Mouse (Mus musculus) ovary, adult 10 weeks (tissue): Measurements from ENCODE around the gene Lmbrd2. TPM values are rescaled to one million over a fixed set of nuclear protein-coding genes. Genes with fewer than 3 reads are reported as not detected.

Experiments
- polyA plus RNA-seq: library from polyadenylated mRNA; stranded (reverse); fragments of 350-450 nt; fragmentation: Illumina TruSeq; extraction: RNeasy Lipid Tissue Mini Kit (QIAGEN cat#74804); gene quantifications from one replicate; pipeline ENCODE4 v1.2.3, GENCODE M21; 2014

Gene Lmbrd2
- polyA plus RNA-seq = 64.4 TPM

GRCm38 (mm10) chr15:9140252-9140680 is at the start of gene Lmbrd2:
Gene Lmbrd2, plus strand, starts transcription at chr15:9140550.

GRCm38 (mm10) chr15:9155325-9155724 is 15.0 kb downstream of the Lmbrd2 start, which contains the start of gene Skp2:
Gene Skp2, minus strand, starts transcription at chr15:9155425.

Other genes with a start within 250 kb of the Lmbrd2 start
- gene Ranbp3l, start 172.6 kb upstream of the Lmbrd2 start, polyA plus RNA-seq = 0.14 TPM
- gene Nadk2, start 69.3 kb upstream of the Lmbrd2 start, polyA plus RNA-seq = 113 TPM
- 29.9 TPM for gene Skp2, start 14.9 kb downstream of the Lmbrd2 start, polyA plus RNA-seq
- gene Ugt3a1, start 136.3 kb downstream of the Lmbrd2 start, polyA plus RNA-seq = not detected
- gene Ugt3a2, start 195.0 kb downstream of the Lmbrd2 start, polyA plus RNA-seq = 0.83 TPM